In genomic region chr6:131436626-131437025, GRCm38 (mm10) we compare ENCODE assay signal across 24 mouse cellular contexts. TPM values are rescaled to one million over a fixed set of nuclear protein-coding genes. Genes with fewer than 3 reads are reported as not detected.
DNase-seq lines count a peak whose midpoint lies in the region; TF ChIP-seq lines count a peak whose summit lies in the region.
"Had no signal": no experiment of that assay in that cellular context is flagged by ENCODE, and none has a peak within 500 bp of the region (broad histone marks: within the 10 kb centered on the region; RNA-seq: fewer than 3 reads in every experiment).

No protein-coding gene starts in this region.

- no peaks in the 10 kb centered on the region for H3K36me3 ChIP-seq in MEL (ENCODE audit: control insufficient read depth in 1 of 2, insufficient read depth in 2 of 2, low read length in 2 of 2)
- H3K36me3 ChIP-seq: G1E had no signal

- H3K27ac ChIP-seq in MEL (ENCODE audit: control insufficient read depth, low read depth, low read length) = no peak overlapping the region

- no peak for TF ChIP-seq POLR2A in MEL (IDR thresholded peaks at IDR 0.05; ENCODE audit: control insufficient read depth in 1 of 2, insufficient read depth in 1 of 2, low read depth in 1 of 2, low read length in 2 of 2, poor library complexity in 1 of 2)

- H3K4me1 ChIP-seq in MEL (ENCODE audit: control insufficient read depth in 1 of 2, insufficient read depth in 2 of 2, low read length in 2 of 2) = peaks cover 0 to 3% of the 10 kb centered on the region in 2 experiments; a peak in 3 of 4 replicates

- H3K9ac ChIP-seq in MEL (ENCODE audit: control insufficient read depth, low read depth, low read length, poor library complexity, severe bottlenecking) = no peak overlapping the region

- TF ChIP-seq EP300 in MEL (IDR thresholded peaks at IDR 0.05; ENCODE audit: low read depth in 1 of 2, low read length in 2 of 2) = peak; percentile 74 to 79

- H3K4me3 ChIP-seq in MEL (ENCODE audit: control insufficient read depth in 1 of 2, insufficient read depth in 1 of 2, low read depth in 2 of 2, low read length in 2 of 2) = no peak overlapping the region

- DNase-seq in MEL (ENCODE audit: low read depth, low spot score) = peak; percentile 28
- DNase-seq in layer of hippocampus, adult 8-10 months (ENCODE audit: low spot score in 2 of 2) = no peak
- DNase-seq: adrenal gland, adult 2 months; adrenal gland, adult 8-10 months; adrenal gland, postnatal 10 days; adrenal gland, postnatal 14 days; adrenal gland, postnatal 25 days; adrenal gland, postnatal 36 days; B cell, adult 2 months; cerebellum, adult 11 months; cerebellum, adult 11-12 months; cerebellum, adult 18-20 months; cerebellum, adult 2 months; cerebellum, adult 8-10 months had no signal

- H3K79me2 ChIP-seq in MEL (ENCODE audit: control insufficient read depth, insufficient read depth, low read length, poor library complexity) = no peaks in the 10 kb centered on the region

- no peaks in the 10 kb centered on the region for H3K9me3 ChIP-seq in MEL (replicated peaks; ENCODE audit: insufficient read depth, low read length)
- H3K9me3 ChIP-seq: G1E had no signal

- no peak for TF ChIP-seq RAD21 in MEL (IDR thresholded peaks at IDR 0.05; ENCODE audit: low read depth, low read length)

- no peaks in the 10 kb centered on the region for H3K27me3 ChIP-seq in MEL (ENCODE audit: control insufficient read depth in 1 of 2, insufficient read depth in 2 of 2, low read length in 2 of 2)

- no peak for TF ChIP-seq CTCF in MEL (IDR thresholded peaks at IDR 0.05 in 2 of 3, conservative IDR thresholded peaks at IDR 0.05 in 1 of 3; ENCODE audit: control insufficient read depth in 1 of 3, insufficient read depth in 1 of 3, low read depth in 2 of 3, low read length in 3 of 3, poor library complexity in 1 of 3, severe bottlenecking in 1 of 3)

TF ChIP-seq in MEL, 35 proteins besides CTCF, POLR2A, EP300 and RAD21:
- TF ChIP-seq MYB (IDR thresholded peaks at IDR 0.05; ENCODE audit: low read depth, low read length) = no peak
- TF ChIP-seq GATA1 (IDR thresholded peaks at IDR 0.05; ENCODE audit: low read depth, low read length) = peak; percentile 52; the same call in 1 of the 2 replicates
- TF ChIP-seq ZKSCAN1 (IDR thresholded peaks at IDR 0.05; ENCODE audit: low read depth, low read length) = no peak
- TF ChIP-seq MYC (IDR thresholded peaks at IDR 0.05; ENCODE audit: low read depth, low read length) = no peak
- TF ChIP-seq RCOR1 (IDR thresholded peaks at IDR 0.05; ENCODE audit: low read depth, low read length) = 0 out of 2 replicates have a peak, but pooled peaks have one; percentile 32
- peak; percentile 75 for TF ChIP-seq TCF12 (IDR thresholded peaks at IDR 0.05; ENCODE audit: low read depth, low read length)
- TF ChIP-seq ZNF384 (IDR thresholded peaks at IDR 0.05; ENCODE audit: low read depth, low read length) = peak; percentile 69
- no peak for TF ChIP-seq MAFK (IDR thresholded peaks at IDR 0.05; ENCODE audit: borderline replicate concordance, low read depth, low read length)
- no peak for TF ChIP-seq ZMIZ1 (IDR thresholded peaks at IDR 0.05; ENCODE audit: low read depth, low read length)
- no peak for TF ChIP-seq TBP (IDR thresholded peaks at IDR 0.05; ENCODE audit: low read depth, low read length)
- TF ChIP-seq E2F4 (IDR thresholded peaks at IDR 0.05; ENCODE audit: borderline replicate concordance, low read depth, low read length) = no peak
- no peak for TF ChIP-seq HCFC1 (IDR thresholded peaks at IDR 0.05; ENCODE audit: low read depth, low read length)
- TF ChIP-seq MEF2A (IDR thresholded peaks at IDR 0.05; ENCODE audit: extremely low read depth, insufficient replicate concordance, low read depth, low read length, poor library complexity, severe bottlenecking) = no peak
- no peak for TF ChIP-seq MXI1 (IDR thresholded peaks at IDR 0.05; ENCODE audit: low read depth, low read length)
- no peak for TF ChIP-seq UBTF (IDR thresholded peaks at IDR 0.05; ENCODE audit: borderline replicate concordance, insufficient read depth, low read depth, low read length)
- no peak for TF ChIP-seq POLR2AphosphoS2 (IDR thresholded peaks at IDR 0.05; ENCODE audit: low read length)
- TF ChIP-seq USF2 (IDR thresholded peaks at IDR 0.05; ENCODE audit: borderline replicate concordance in 1 of 2, insufficient read depth in 1 of 2, low read depth in 1 of 2, low read length in 2 of 2) = no peak
- no peak for TF ChIP-seq GABPA (IDR thresholded peaks at IDR 0.05; ENCODE audit: low read depth, low read length)
- TF ChIP-seq CHD1 (IDR thresholded peaks at IDR 0.05; ENCODE audit: low read depth, low read length) = no peak
- TF ChIP-seq ETS1 (IDR thresholded peaks at IDR 0.05; ENCODE audit: low read depth, low read length) = peak; percentile 68
- TF ChIP-seq USF1 (IDR thresholded peaks at IDR 0.05; ENCODE audit: low read depth, low read length) = no peak
- no peak for TF ChIP-seq MAZ (IDR thresholded peaks at IDR 0.05; ENCODE audit: low read depth, low read length)
- no peak for TF ChIP-seq JUND (IDR thresholded peaks at IDR 0.05; ENCODE audit: low read depth, low read length)
- no peak for TF ChIP-seq TAL1 (IDR thresholded peaks at IDR 0.05; ENCODE audit: low read length)
- TF ChIP-seq POLR2AphosphoS5 (IDR thresholded peaks at IDR 0.05; ENCODE audit: borderline replicate concordance, low read depth, low read length) = no peak
- TF ChIP-seq KAT2A (conservative IDR thresholded peaks at IDR 0.05; ENCODE audit: low read depth, low read length) = no peak

RNA-seq across cellular contexts. Expression of gene Ybx3, which starts 48.4 kb away (rescaled TPM):
- 575 and 609 TPM in 2 replicates for total RNA-seq in MEL (2012; rRNA removed)
- polyA plus RNA-seq in MEL (2012; ENCODE audit: insufficient read depth in 1 of 2, insufficient read length in 2 of 2, low read depth in 1 of 2, low replicate concordance in 2 of 2, missing spikeins in 1 of 2) = 1,000 to 10,000 TPM in 1 of 2 experiments, 100 to 1,000 TPM in 1; 105 to 1,042 TPM
- 10 to 100 TPM; 40.4 to 46.0 (median 43.7) TPM for total RNA-seq in layer of hippocampus, adult 8-10 months (2022)

RNA-seq across cellular contexts. Expression of gene 5430401F13Rik, which starts 49.6 kb away (rescaled TPM):
- not detected in 2 replicates for total RNA-seq in MEL (2012; rRNA removed)
- polyA plus RNA-seq in MEL (2012; ENCODE audit: insufficient read depth in 1 of 2, insufficient read length in 2 of 2, low read depth in 1 of 2, low replicate concordance in 2 of 2, missing spikeins in 1 of 2) = not detected
- total RNA-seq in layer of hippocampus, adult 8-10 months (2022) = not detected
- total RNA-seq: adrenal gland, adult 18-20 months; adrenal gland, adult 2 months; adrenal gland, adult 8-10 months; adrenal gland, postnatal 10 days; adrenal gland, postnatal 14 days; adrenal gland, postnatal 25 days; adrenal gland, postnatal 36 days; adrenal gland, postnatal 4 days; CH12.LX; ES-E14; G1E had no signal
- polyA plus RNA-seq: activated CD4-positive, CD25-positive, alpha-beta regulatory T cell, adult 4 months; adrenal gland, adult 2 months; brain, embryonic 14.5 days; C2C12; CD4-positive, CD25-positive, alpha-beta regulatory T cell, adult 4 months; cerebellum, adult 2 months; G1E; Patski had no signal

RNA-seq across cellular contexts. Expression of gene Gm6619, which starts 49.6 kb away (rescaled TPM):
- total RNA-seq in MEL (2012; rRNA removed) = not detected in 2 replicates
- not detected for polyA plus RNA-seq in MEL (2012; ENCODE audit: insufficient read depth in 1 of 2, insufficient read length in 2 of 2, low read depth in 1 of 2, low replicate concordance in 2 of 2, missing spikeins in 1 of 2)
- total RNA-seq in layer of hippocampus, adult 8-10 months (2022) = not detected
- total RNA-seq: adrenal gland, adult 18-20 months; adrenal gland, adult 2 months; adrenal gland, adult 8-10 months; adrenal gland, postnatal 10 days; adrenal gland, postnatal 14 days; adrenal gland, postnatal 25 days; adrenal gland, postnatal 36 days; adrenal gland, postnatal 4 days; CH12.LX; ES-E14; G1E had no signal
- polyA plus RNA-seq: activated CD4-positive, CD25-positive, alpha-beta regulatory T cell, adult 4 months; adrenal gland, adult 2 months; brain, embryonic 14.5 days; C2C12; CD4-positive, CD25-positive, alpha-beta regulatory T cell, adult 4 months; cerebellum, adult 2 months; G1E; Patski had no signal

Comparison
In these comparisons a context has a peak if more than half of its experiments do, and no peak if none do; other contexts are left out.
1. RNA of gene Ybx3, which starts 48.4 kb away (total RNA-seq): 575 to 609 TPM in MEL; 40.4 to 46.0 TPM in layer of hippocampus, adult 8-10 months; every median in the first group is over 10 times any median in the second.